Mouse (Mus musculus) midbrain, embryonic 11.5 days (tissue): ENCODE data around the gene Zfp629. TPM values are rescaled to one million over a fixed set of nuclear protein-coding genes. Genes with fewer than 3 reads are reported as not detected.
"Not testable (repeated sequence)": the region's sequence is repeated elsewhere in the genome, so short reads cannot be mapped to it uniquely, and the experiment has no call there.

Experiments used
- ATAC-seq: fragments of 200-750 bp; cut with Nextera tagmentation; 2 replicates; pipeline ENCODE4 v1.8.0; 2017; ENCODE audit warnings: moderate TSS enrichment, moderate library complexity; ENCODE audit not compliant: low FRiP score
- DNase-seq: peaks from one replicate; pipeline ENCODE4 v3.0.0; 2015; ENCODE audit warnings: low spot score; ENCODE audit errors: missing footprints
- H3K27ac ChIP-seq: fragments of 300-500 bp; sonication (generic); 2 replicates; pipeline ENCODE4 v1.5.1; 2014; ENCODE audit warnings: low read depth, low read length
- H3K27me3 ChIP-seq: fragments of 300-500 bp; sonication (generic); 2 replicates; pipeline ENCODE4 v1.6.1; 2014; ENCODE audit warnings: mild to moderate bottlenecking, low read length, moderate library complexity, mixed read lengths; ENCODE audit not compliant: control insufficient read depth, insufficient read depth
- H3K36me3 ChIP-seq: fragments of 300-500 bp; sonication (generic); 2 replicates; pipeline ENCODE4 v1.6.1; 2014; ENCODE audit warnings: mild to moderate bottlenecking, low read length, moderate library complexity, mixed read lengths; ENCODE audit not compliant: control insufficient read depth, insufficient read depth
- H3K4me1 ChIP-seq: fragments of 300-500 bp; sonication (generic); 2 replicates; pipeline ENCODE4 v1.6.1; 2014; ENCODE audit warnings: low read length; ENCODE audit not compliant: control insufficient read depth, insufficient read depth
- H3K4me2 ChIP-seq: fragments of 300-500 bp; sonication (generic); 2 replicates; pipeline ENCODE4 v1.6.1; 2014; ENCODE audit warnings: mild to moderate bottlenecking, moderate library complexity
- H3K4me3 ChIP-seq: fragments of 300-500 bp; sonication (generic); 2 replicates; pipeline ENCODE4 v1.5.1; 2014; ENCODE audit warnings: low read depth, low read length
- H3K9ac ChIP-seq: fragments of 300-500 bp; sonication (generic); 2 replicates; pipeline ENCODE4 v1.6.1; 2014; ENCODE audit warnings: low read length
- H3K9me3 ChIP-seq: fragments of 300-500 bp; sonication (generic); 2 replicates; pipeline ENCODE4 v1.6.1; 2016; ENCODE audit warnings: low read length; ENCODE audit not compliant: control insufficient read depth
- WGBS: fragments of 180-500 bp; shearing (Covaris S2); extraction: QIAGEN DNeasy Blood & Tissue Kit; methylation state at CpG from one replicate; pipeline ENCODE4 v1.1.7; 2014; 5-methylcytosine and 5-hydroxymethylcytosine counted together
- polyA plus RNA-seq: library from polyadenylated mRNA; unstranded; fragments of >200 nt; fragmentation: Nextera tagmentation; extraction: Ambion mirVana; gene quantifications from 2 replicates; pipeline ENCODE4 v1.2.1, GENCODE M21; 2014

The Zfp629 gene
- polyA plus RNA-seq, 1 experiment from 2014 or later: 34.4 TPM

- Histone ChIP-seq H3K36me3 (no peaks in the 10 kb centered on the region), H3K9me3 (no peaks in the 10 kb centered on the region), H3K27me3 (no peaks in the 10 kb centered on the region), H3K4me3 (no peak overlapping the region), H3K4me2 (no peak overlapping the region), H3K9ac (no peak overlapping the region), H3K4me1 (no peaks in the 10 kb centered on the region), H3K27ac (no peak overlapping the region)
- WGBS: 98% methylated on average over 7 of the region's 7 CpGs
- no peak for ATAC-seq
- no peak for DNase-seq
These were observed 10.4 kb upstream of the Zfp629 start for GRCm38 (mm10) chr7:127626039-127626438.

- not testable (repeated sequence) for H3K9ac ChIP-seq, ATAC-seq, H3K4me1 ChIP-seq, H3K4me2 ChIP-seq, H3K27me3 ChIP-seq, H3K36me3 ChIP-seq, H3K27ac ChIP-seq, H3K9me3 ChIP-seq, H3K4me3 ChIP-seq
- peak; percentile 6 for DNase-seq
- 92% methylated on average over 7 of the region's 8 CpGs for WGBS
These were observed 2.8 kb upstream of the Zfp629 start for GRCm38 (mm10) chr7:127618402-127618801.

- Histone ChIP-seq H3K4me3 (no peak overlapping the region), H3K4me1 (peaks cover 8% of the 10 kb centered on the region), H3K9ac (no peak overlapping the region), H3K27me3 (no peaks in the 10 kb centered on the region), H3K27ac (no peak overlapping the region), H3K4me2 (no peak overlapping the region), H3K9me3 (no peaks in the 10 kb centered on the region), H3K36me3 (no peaks in the 10 kb centered on the region)
- 48% methylated on average over 2 of the region's 2 CpGs for WGBS
- peak; percentile 60 for DNase-seq
- ATAC-seq: no peak
These were observed 2.4 kb upstream of the Zfp629 start for GRCm38 (mm10) chr7:127617962-127618361.

GRCm38 (mm10) chr7:127616881-127617280, 1.3 kb upstream of the Zfp629 start:
- Histone ChIP-seq H3K36me3 (peaks cover 2% of the 10 kb centered on the region), H3K4me2 (no peak overlapping the region), H3K9ac (no peak overlapping the region), H3K4me3 (no peak overlapping the region), H3K4me1 (peaks cover 8% of the 10 kb centered on the region), H3K27ac (no peak overlapping the region), H3K9me3 (no peaks in the 10 kb centered on the region), H3K27me3 (no peaks in the 10 kb centered on the region)
- ATAC-seq (no peak), DNase-seq (peak; percentile 47)
- 93% methylated on average over 1 of the region's 1 CpGs for WGBS

- Histone ChIP-seq H3K4me3 (no peak overlapping the region), H3K9ac (no peak overlapping the region)
These were observed 739 bp upstream of the Zfp629 start for GRCm38 (mm10) chr7:127616336-127616735.

GRCm38 (mm10) chr7:127614511-127614890, 1.1 kb downstream of the Zfp629 start:
- ATAC-seq (peak; percentile 26), DNase-seq (peak; percentile 94)
- peaks cover 8% of the 10 kb centered on the region for H3K4me1 ChIP-seq

More at GRCm38 (mm10) chr7:127616336-127616735, 739 bp upstream of the Zfp629 start:
- peak overlapping the region; percentile 62; the same call in 1 of the 2 replicates for H3K4me2 ChIP-seq
- H3K36me3 ChIP-seq: peaks cover 7% of the 10 kb centered on the region
- no peak overlapping the region for H3K27ac ChIP-seq
- DNase-seq: peak; percentile 89
- H3K4me1 ChIP-seq: peaks cover 8% of the 10 kb centered on the region
- WGBS: 81% methylated on average over 1 of the region's 1 CpGs
- H3K9me3 ChIP-seq: no peaks in the 10 kb centered on the region
- no peak for ATAC-seq
- no peaks in the 10 kb centered on the region for H3K27me3 ChIP-seq

GRCm38 (mm10) chr7:127614091-127614490, 1.5 kb downstream of the Zfp629 start:
- peaks cover 8% of the 10 kb centered on the region for H3K4me1 ChIP-seq
- no peaks in the 10 kb centered on the region for H3K9me3 ChIP-seq
- ATAC-seq: no peak
- H3K27ac ChIP-seq: no peak overlapping the region
- 22% methylated on average over 8 of the region's 8 CpGs for WGBS
- peak overlapping the region; percentile 98 for H3K9ac ChIP-seq
- H3K4me2 ChIP-seq: peak overlapping the region; percentile 62
- peaks cover 27% of the 10 kb centered on the region for H3K36me3 ChIP-seq
- no peak for DNase-seq
- no peaks in the 10 kb centered on the region for H3K27me3 ChIP-seq
- peak overlapping the region; percentile 99 for H3K4me3 ChIP-seq

More at GRCm38 (mm10) chr7:127614511-127614890, 1.1 kb downstream of the Zfp629 start:
- no peaks in the 10 kb centered on the region for H3K9me3 ChIP-seq
- under 1% methylated on average over 39 of the region's 44 CpGs for WGBS
- peak overlapping the region; percentile 98 for H3K9ac ChIP-seq
- peak overlapping the region; percentile 99 for H3K4me3 ChIP-seq
- H3K27me3 ChIP-seq: no peaks in the 10 kb centered on the region
- H3K27ac ChIP-seq: peak overlapping the region; percentile 83; the same call in 1 of the 2 replicates
- peaks cover 26% of the 10 kb centered on the region for H3K36me3 ChIP-seq
- peak overlapping the region; percentile 62 for H3K4me2 ChIP-seq

- Histone ChIP-seq H3K9me3 (no peaks in the 10 kb centered on the region), H3K4me2 (peak overlapping the region; percentile 62; the same call in 1 of the 2 replicates), H3K4me3 (peak overlapping the region; percentile 99; the same call in 1 of the 2 replicates), H3K4me1 (peaks cover 8% of the 10 kb centered on the region), H3K9ac (peak overlapping the region; percentile 98), H3K27me3 (no peaks in the 10 kb centered on the region), H3K36me3 (peaks cover 31% of the 10 kb centered on the region), H3K27ac (no peak overlapping the region)
- DNase-seq (peak; percentile 80), ATAC-seq (no peak)
- WGBS: 84% methylated on average over 8 of the region's 8 CpGs
These were observed 2.1 kb downstream of the Zfp629 start for GRCm38 (mm10) chr7:127613501-127613900.

GRCm38 (mm10) chr7:127611561-127611960, 4.0 kb downstream of the Zfp629 start:
- DNase-seq (peak; percentile 77), ATAC-seq (no peak)
- no peak overlapping the region for H3K27ac ChIP-seq
- H3K4me3 ChIP-seq: no peak overlapping the region
- no peak overlapping the region for H3K4me2 ChIP-seq
- no peaks in the 10 kb centered on the region for H3K9me3 ChIP-seq
- peaks cover 35% of the 10 kb centered on the region for H3K36me3 ChIP-seq
- 97% methylated on average over 26 of the region's 26 CpGs for WGBS
- no peaks in the 10 kb centered on the region for H3K27me3 ChIP-seq
- H3K4me1 ChIP-seq: peaks cover 8% of the 10 kb centered on the region
- H3K9ac ChIP-seq: no peak overlapping the region
